Comparison of ENCODE assay signal across 8 mouse cellular contexts in genomic region chr13:60267557-60267956, GRCm38 (mm10).
DNase-seq lines count a peak whose midpoint lies in the region; ATAC-seq and TF ChIP-seq lines count a peak whose summit lies in the region.

No protein-coding gene starts in this region.

- peak; percentile 79 for ATAC-seq in lung, embryonic 14.5 days (ENCODE audit: insufficient read depth)
- ATAC-seq in embryonic facial prominence, embryonic 14.5 days (ENCODE audit: low read depth), result peak; percentile 66
- ATAC-seq in hindbrain, postnatal 0 days, result peak; percentile 59
- ATAC-seq in limb, embryonic 12.5 days (ENCODE audit: insufficient number of reproducible peaks, insufficient read depth, low FRiP score, low TSS enrichment, low read depth), result peak; percentile 81
- no peak for ATAC-seq in CD4-positive, CD25-positive, alpha-beta regulatory T cell, adult 4 months

- no peak for TF ChIP-seq CTCF in lung, embryonic 14.5 days (IDR thresholded peaks at IDR 0.05; ENCODE audit: low read depth)
- TF ChIP-seq CTCF in lung, adult 2 months (IDR thresholded peaks at IDR 0.05; ENCODE audit: insufficient read depth, low read length), result no peak
- no peak for TF ChIP-seq CTCF in hindbrain, postnatal 0 days (IDR thresholded peaks at IDR 0.05; ENCODE audit: low read depth)
- TF ChIP-seq CTCF in thymus, adult 2 months (IDR thresholded peaks at IDR 0.05; ENCODE audit: borderline replicate concordance, control insufficient read depth, extremely low read depth, insufficient read depth, low read length, poor library complexity), result no peak

- WGBS in lung, embryonic 14.5 days, result 18% methylated on average over 12 of the region's 12 CpGs
- 13% methylated on average over 12 of the region's 12 CpGs for WGBS in lung, adult 2 months
- whole genome bisulfite sequencing in embryonic facial prominence, embryonic 14.5 days, result 20% methylated on average over 12 of the region's 12 CpGs
- 22% methylated on average over 12 of the region's 12 CpGs for WGBS in hindbrain, postnatal 0 days
- WGBS in limb, embryonic 12.5 days, result 3% methylated on average over 12 of the region's 12 CpGs
- 6% methylated on average over 12 of the region's 12 CpGs for WGBS in thymus, adult 2 months

- H3K9me3 ChIP-seq in lung, embryonic 14.5 days (ENCODE audit: low read depth, low read length), result no peaks in the 10 kb centered on the region; the same call in 1 of the 2 replicates
- H3K9me3 ChIP-seq in embryonic facial prominence, embryonic 14.5 days (ENCODE audit: control insufficient read depth, low read length), result no peaks in the 10 kb centered on the region
- no peaks in the 10 kb centered on the region for H3K9me3 ChIP-seq in hindbrain, postnatal 0 days (ENCODE audit: low read length)
- peaks cover 7% of the 10 kb centered on the region for H3K9me3 ChIP-seq in limb, embryonic 12.5 days

- TF ChIP-seq POLR2A in lung, adult 2 months (IDR thresholded peaks at IDR 0.05; ENCODE audit: borderline replicate concordance, extremely low read depth, low read depth, low read length), result no peak
- TF ChIP-seq POLR2A in thymus, adult 2 months (IDR thresholded peaks at IDR 0.05; ENCODE audit: control insufficient read depth, extremely low read depth, insufficient read depth, low read length, poor library complexity), result no peak

- H3K4me3 ChIP-seq in lung, embryonic 14.5 days (ENCODE audit: low read depth, low read length), result no peak overlapping the region
- H3K4me3 ChIP-seq in lung, adult 2 months (replicated peaks; ENCODE audit: extremely low read depth, low read depth, low read length), result no peak overlapping the region
- H3K4me3 ChIP-seq in embryonic facial prominence, embryonic 14.5 days (ENCODE audit: low read depth, low read length), result no peak overlapping the region
- H3K4me3 ChIP-seq in hindbrain, postnatal 0 days (ENCODE audit: low read length), result no peak overlapping the region
- peak overlapping the region; percentile 11; the same call in 1 of the 2 replicates for H3K4me3 ChIP-seq in limb, embryonic 12.5 days (replicated peaks)
- H3K4me3 ChIP-seq in thymus, adult 2 months (ENCODE audit: control insufficient read depth, insufficient read depth, low read length), result no peak overlapping the region

- H3K36me3 ChIP-seq in lung, embryonic 14.5 days (ENCODE audit: insufficient read depth), result no peaks in the 10 kb centered on the region
- no peaks in the 10 kb centered on the region for H3K36me3 ChIP-seq in embryonic facial prominence, embryonic 14.5 days (ENCODE audit: control insufficient read depth, insufficient read depth, low read length)
- H3K36me3 ChIP-seq in hindbrain, postnatal 0 days (ENCODE audit: insufficient read depth, low read length), result no peaks in the 10 kb centered on the region
- H3K36me3 ChIP-seq in limb, embryonic 12.5 days, result no peaks in the 10 kb centered on the region
- no peaks in the 10 kb centered on the region for H3K36me3 ChIP-seq in thymus, adult 2 months (ENCODE audit: control insufficient read depth, insufficient read depth, low read length)

- H3K27me3 ChIP-seq in lung, embryonic 14.5 days (ENCODE audit: insufficient read depth, low read length), result no peaks in the 10 kb centered on the region
- no peaks in the 10 kb centered on the region for H3K27me3 ChIP-seq in embryonic facial prominence, embryonic 14.5 days (replicated peaks; ENCODE audit: control insufficient read depth, insufficient read depth, low read length)
- H3K27me3 ChIP-seq in hindbrain, postnatal 0 days (ENCODE audit: insufficient read depth, low read length), result no peaks in the 10 kb centered on the region
- no peaks in the 10 kb centered on the region for H3K27me3 ChIP-seq in limb, embryonic 12.5 days
- no peaks in the 10 kb centered on the region for H3K27me3 ChIP-seq in thymus, adult 2 months (ENCODE audit: control insufficient read depth, insufficient read depth, low read length)

- H3K27ac ChIP-seq in lung, embryonic 14.5 days (ENCODE audit: low read depth), result no peak overlapping the region
- peak overlapping the region; percentile 63 for H3K27ac ChIP-seq in embryonic facial prominence, embryonic 14.5 days (replicated peaks; ENCODE audit: low read depth, low read length)
- H3K27ac ChIP-seq in hindbrain, postnatal 0 days, result no peak overlapping the region
- peak overlapping the region; percentile 86 for H3K27ac ChIP-seq in limb, embryonic 12.5 days
- no peak overlapping the region for H3K27ac ChIP-seq in thymus, adult 2 months (ENCODE audit: control insufficient read depth, insufficient read depth, low read length)

- no peak overlapping the region for H3K9ac ChIP-seq in lung, embryonic 14.5 days
- no peak overlapping the region for H3K9ac ChIP-seq in embryonic facial prominence, embryonic 14.5 days (ENCODE audit: low read depth, low read length)
- no peak overlapping the region for H3K9ac ChIP-seq in hindbrain, postnatal 0 days (replicated peaks; ENCODE audit: low read length)
- H3K9ac ChIP-seq in limb, embryonic 12.5 days (replicated peaks), result no peak overlapping the region

- H3K4me1 ChIP-seq in lung, embryonic 14.5 days (ENCODE audit: insufficient read depth), result peaks cover 6% of the 10 kb centered on the region; the same call in 1 of the 2 replicates
- H3K4me1 ChIP-seq in lung, adult 2 months (ENCODE audit: control insufficient read depth, insufficient read depth, low read length), result no peaks in the 10 kb centered on the region
- H3K4me1 ChIP-seq in embryonic facial prominence, embryonic 14.5 days (ENCODE audit: control insufficient read depth, insufficient read depth, low read length), result peaks cover 25% of the 10 kb centered on the region
- no peaks in the 10 kb centered on the region for H3K4me1 ChIP-seq in hindbrain, postnatal 0 days (ENCODE audit: insufficient read depth, low read length)
- peaks cover 54% of the 10 kb centered on the region for H3K4me1 ChIP-seq in limb, embryonic 12.5 days (replicated peaks)
- no peaks in the 10 kb centered on the region for H3K4me1 ChIP-seq in thymus, adult 2 months (replicated peaks; ENCODE audit: control insufficient read depth, insufficient read depth, low read length)

- DNase-seq in lung, embryonic 14.5 days, result peak; percentile 93
- DNase-seq in lung, adult 2 months, result no peak
- DNase-seq in embryonic facial prominence, embryonic 14.5 days (ENCODE audit: low spot score), result peak; percentile 93
- peak; percentile 77 for DNase-seq in hindbrain, postnatal 0 days (ENCODE audit: low spot score)
- no peak for DNase-seq in spleen, postnatal 36 days (ENCODE audit: low spot score in 2 of 2)
- DNase-seq in thymus, adult 2 months, result no peak

- peak overlapping the region; percentile 31; the same call in 1 of the 2 replicates for H3K4me2 ChIP-seq in lung, embryonic 14.5 days
- peak overlapping the region; percentile 16 for H3K4me2 ChIP-seq in embryonic facial prominence, embryonic 14.5 days (ENCODE audit: low read depth, low read length)
- H3K4me2 ChIP-seq in hindbrain, postnatal 0 days (ENCODE audit: low read depth, low read length), result no peak overlapping the region
- H3K4me2 ChIP-seq in limb, embryonic 12.5 days, result peak overlapping the region; percentile 48

Comparison
In these comparisons a context has a peak if more than half of its experiments do, and no peak if none do; other contexts are left out.
1. DNase-seq: peak in lung, embryonic 14.5 days (single experiment), embryonic facial prominence, embryonic 14.5 days (single experiment) and hindbrain, postnatal 0 days (single experiment); none in lung, adult 2 months (single experiment), spleen, postnatal 36 days (0 of 2) and thymus, adult 2 months (single experiment).
2. H3K27ac ChIP-seq: peak in embryonic facial prominence, embryonic 14.5 days (single experiment) and limb, embryonic 12.5 days (single experiment); none in lung, embryonic 14.5 days (single experiment), hindbrain, postnatal 0 days (single experiment) and thymus, adult 2 months (single experiment).